Mouse (Mus musculus): ENCODE data around the gene B4gat1. TPM values are rescaled to one million over a fixed set of nuclear protein-coding genes. Genes with fewer than 3 reads are reported as not detected.
A peak's percentile ranks its signal among the peaks of the same experiment; 100 is the strongest.

The B4gat1 gene
- polyA plus RNA-seq, 1 experiment from 2014 or later, result 44.8 TPM

GRCm38 (mm10) chr19:5039301-5040114, 882 bp downstream of the B4gat1 start:
- H3K4me1 ChIP-seq (ENCODE audit: control insufficient read depth, insufficient read depth, low read length), result peaks cover 24% of the 10 kb centered on the region
- H3K4me2 ChIP-seq (replicated peaks; ENCODE audit: low read depth, low read length), result peak overlapping the region; percentile 99
- H3K9ac ChIP-seq (ENCODE audit: low read depth, low read length), result peak overlapping the region; percentile 91
- H3K36me3 ChIP-seq (ENCODE audit: control insufficient read depth, insufficient read depth, low read length), result no peaks in the 10 kb centered on the region
- H3K4me3 ChIP-seq (ENCODE audit: low read length), result peak overlapping the region; percentile 80
- H3K27ac ChIP-seq (ENCODE audit: low read depth, low read length), result peak overlapping the region; percentile 59; the same call in 1 of the 2 replicates
- no peaks in the 10 kb centered on the region for H3K27me3 ChIP-seq (ENCODE audit: control insufficient read depth, insufficient read depth, low read length)
- H3K9me3 ChIP-seq (ENCODE audit: control insufficient read depth, low read length), result no peaks in the 10 kb centered on the region
- WGBS, result 12% methylated on average over 41 of the region's 41 CpGs
- no peak; the same call in 1 of the 2 replicates for ATAC-seq (ENCODE audit: low FRiP score, low TSS enrichment)

DNA sequence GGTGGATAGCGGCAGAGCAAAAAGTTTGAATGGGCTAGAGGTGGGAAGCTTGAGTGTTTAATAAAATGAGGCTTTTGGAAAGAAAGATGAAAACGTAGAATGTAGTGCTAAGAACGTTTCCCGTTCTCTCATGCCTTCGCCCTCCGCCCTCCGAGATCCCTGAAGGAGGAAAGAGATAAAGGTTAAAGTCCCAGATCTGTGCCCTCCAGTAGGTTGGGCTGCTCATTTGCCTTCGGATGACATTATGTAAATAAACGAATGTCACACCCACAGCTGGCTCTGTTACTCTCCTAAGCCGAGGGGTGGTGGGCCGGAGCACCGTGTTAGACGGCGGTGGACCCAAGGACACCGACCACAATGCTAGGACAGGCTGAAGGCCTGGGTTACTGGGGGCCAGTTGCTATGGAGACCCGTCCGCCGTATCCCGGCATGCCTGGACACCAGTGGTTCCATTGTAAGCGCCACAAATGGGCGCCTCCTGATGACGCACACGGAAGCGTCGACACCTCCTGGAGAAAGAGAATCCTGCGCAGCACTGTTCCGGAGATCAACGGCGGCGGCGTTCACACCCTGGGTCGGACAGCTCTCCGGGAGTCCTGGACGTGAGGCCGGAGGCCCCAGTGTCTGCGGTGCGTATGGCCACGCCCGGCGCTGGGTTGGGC, 2.4 kb downstream of the B4gat1 start, which contains the start of gene Brms1:
Gene Brms1 (plus strand): TSS at position 493 of the 662 bp plus-strand sequence.
- Histone ChIP-seq H3K27ac (ENCODE audit: low read depth, low read length) (peak within 1 kb of the TSS; percentile 25; the same call in 1 of the 2 replicates), H3K9ac (ENCODE audit: low read depth, low read length) (peak within 1 kb of the TSS; percentile 75), H3K36me3 (ENCODE audit: control insufficient read depth, insufficient read depth, low read length) (no peaks in the 10 kb centered on the region), H3K4me3 (ENCODE audit: low read length) (peak within 1 kb of the TSS; percentile 80), H3K4me2 (replicated peaks; ENCODE audit: low read depth, low read length) (peak within 1 kb of the TSS; percentile 99), H3K9me3 (ENCODE audit: control insufficient read depth, low read length) (no peaks in the 10 kb centered on the region), H3K4me1 (ENCODE audit: control insufficient read depth, insufficient read depth, low read length) (peaks cover 24% of the 10 kb centered on the region), H3K27me3 (ENCODE audit: control insufficient read depth, insufficient read depth, low read length) (no peaks in the 10 kb centered on the region)
- peak; percentile 72 for ATAC-seq (ENCODE audit: low FRiP score, low TSS enrichment)
- 7% methylated on average over 40 of the region's 40 CpGs for WGBS

DNA sequence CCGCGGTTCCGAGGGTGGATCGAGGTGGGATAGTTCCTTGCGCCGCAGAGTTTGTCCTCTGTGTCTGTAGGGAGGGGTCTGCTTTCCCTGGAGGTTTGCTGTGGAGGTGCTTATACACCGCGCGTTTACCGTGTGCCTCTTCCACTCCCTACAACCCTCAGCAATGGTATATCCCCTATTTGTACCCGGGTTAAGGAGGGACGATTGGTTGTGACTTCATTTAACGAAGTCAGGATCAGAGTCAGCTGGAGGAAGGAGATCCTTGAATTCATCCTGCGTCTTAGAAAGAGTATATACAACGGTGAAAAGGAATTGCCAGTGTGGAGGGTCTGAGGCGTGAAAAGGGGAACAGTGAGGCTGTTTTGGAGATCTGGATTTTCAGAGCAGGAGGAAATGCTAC, 3.0 kb downstream of the B4gat1 start:
- no peaks in the 10 kb centered on the region for H3K27me3 ChIP-seq (ENCODE audit: control insufficient read depth, insufficient read depth, low read length)
- H3K4me2 ChIP-seq (replicated peaks; ENCODE audit: low read depth, low read length), result peak overlapping the region; percentile 99
- peak overlapping the region; percentile 25; the same call in 1 of the 2 replicates for H3K27ac ChIP-seq (ENCODE audit: low read depth, low read length)
- peak overlapping the region; percentile 75 for H3K9ac ChIP-seq (ENCODE audit: low read depth, low read length)
- H3K9me3 ChIP-seq (ENCODE audit: control insufficient read depth, low read length), result no peaks in the 10 kb centered on the region
- H3K4me1 ChIP-seq (ENCODE audit: control insufficient read depth, insufficient read depth, low read length), result peaks cover 24% of the 10 kb centered on the region
- 3% methylated on average over 16 of the region's 16 CpGs for WGBS
- ATAC-seq (ENCODE audit: low FRiP score, low TSS enrichment), result peak; percentile 5; the same call in 1 of the 2 replicates
- H3K36me3 ChIP-seq (ENCODE audit: control insufficient read depth, insufficient read depth, low read length), result peaks cover 5% of the 10 kb centered on the region
- peak overlapping the region; percentile 80 for H3K4me3 ChIP-seq (ENCODE audit: low read length)

GRCm38 (mm10) chr19:5045531-5045930, 6.9 kb downstream of the B4gat1 start:
- 79% methylated on average over 4 of the region's 4 CpGs for WGBS
- no peak for ATAC-seq (ENCODE audit: low FRiP score, low TSS enrichment)
- Histone ChIP-seq H3K27me3 (ENCODE audit: control insufficient read depth, insufficient read depth, low read length) (no peaks in the 10 kb centered on the region), H3K9ac (ENCODE audit: low read depth, low read length) (no peak overlapping the region), H3K36me3 (ENCODE audit: control insufficient read depth, insufficient read depth, low read length) (peaks cover 23% of the 10 kb centered on the region), H3K4me2 (replicated peaks; ENCODE audit: low read depth, low read length) (no peak overlapping the region), H3K27ac (ENCODE audit: low read depth, low read length) (no peak overlapping the region), H3K9me3 (ENCODE audit: control insufficient read depth, low read length) (no peaks in the 10 kb centered on the region), H3K4me3 (ENCODE audit: low read length) (no peak overlapping the region), H3K4me1 (ENCODE audit: control insufficient read depth, insufficient read depth, low read length) (peaks cover 15% of the 10 kb centered on the region)

- Histone ChIP-seq H3K27me3 (ENCODE audit: control insufficient read depth, insufficient read depth, low read length) (peaks cover 21% of the 10 kb centered on the region), H3K27ac (ENCODE audit: low read depth, low read length) (no peak overlapping the region), H3K9ac (ENCODE audit: low read depth, low read length) (no peak overlapping the region), H3K4me3 (ENCODE audit: low read length) (no peak overlapping the region), H3K9me3 (ENCODE audit: control insufficient read depth, low read length) (no peaks in the 10 kb centered on the region), H3K36me3 (ENCODE audit: control insufficient read depth, insufficient read depth, low read length) (peaks cover 23% of the 10 kb centered on the region), H3K4me2 (replicated peaks; ENCODE audit: low read depth, low read length) (no peak overlapping the region), H3K4me1 (ENCODE audit: control insufficient read depth, insufficient read depth, low read length) (peaks cover 25% of the 10 kb centered on the region)
- no peak for ATAC-seq (ENCODE audit: low FRiP score, low TSS enrichment)
- WGBS, result 89% methylated on average over 14 of the region's 14 CpGs
Measured at GRCm38 (mm10) chr19:5048138-5049056, 9.8 kb downstream of the B4gat1 start.

- no peak overlapping the region for H3K4me2 ChIP-seq (replicated peaks; ENCODE audit: low read depth, low read length)
- H3K4me1 ChIP-seq (ENCODE audit: control insufficient read depth, insufficient read depth, low read length), result peaks cover 25% of the 10 kb centered on the region
- no peaks in the 10 kb centered on the region for H3K9me3 ChIP-seq (ENCODE audit: control insufficient read depth, low read length)
- no peak for ATAC-seq (ENCODE audit: low FRiP score, low TSS enrichment)
- peaks cover 23% of the 10 kb centered on the region for H3K36me3 ChIP-seq (ENCODE audit: control insufficient read depth, insufficient read depth, low read length)
- no peak overlapping the region for H3K4me3 ChIP-seq (ENCODE audit: low read length)
- WGBS, result 85% methylated on average over 6 of the region's 6 CpGs
- H3K27me3 ChIP-seq (ENCODE audit: control insufficient read depth, insufficient read depth, low read length), result peaks cover 25% of the 10 kb centered on the region
- H3K27ac ChIP-seq (ENCODE audit: low read depth, low read length), result no peak overlapping the region
- no peak overlapping the region for H3K9ac ChIP-seq (ENCODE audit: low read depth, low read length)
Measured at GRCm38 (mm10) chr19:5049325-5049724, 10.7 kb downstream of the B4gat1 start.

- peak within 1 kb of the TSS; percentile 44; the same call in 1 of the 2 replicates for H3K9ac ChIP-seq (ENCODE audit: low read depth, low read length)
- H3K27ac ChIP-seq (ENCODE audit: low read depth, low read length), result no peak within 1 kb of the TSS
- H3K4me1 ChIP-seq (ENCODE audit: control insufficient read depth, insufficient read depth, low read length), result peaks cover 25% of the 10 kb centered on the region
- peak; percentile 38 for ATAC-seq (ENCODE audit: low FRiP score, low TSS enrichment)
- WGBS, result 13% methylated on average over 14 of the region's 14 CpGs
- peaks cover 25% of the 10 kb centered on the region for H3K27me3 ChIP-seq (ENCODE audit: control insufficient read depth, insufficient read depth, low read length)
- H3K4me3 ChIP-seq (ENCODE audit: low read length), result peak within 1 kb of the TSS; percentile 29; the same call in 1 of the 2 replicates
- H3K4me2 ChIP-seq (replicated peaks; ENCODE audit: low read depth, low read length), result peak within 1 kb of the TSS; percentile 36
- peaks cover 23% of the 10 kb centered on the region for H3K36me3 ChIP-seq (ENCODE audit: control insufficient read depth, insufficient read depth, low read length)
- H3K9me3 ChIP-seq (ENCODE audit: control insufficient read depth, low read length), result no peaks in the 10 kb centered on the region
Measured at GRCm38 (mm10) chr19:5050047-5050905, 11.7 kb downstream of the B4gat1 start, which contains the start of gene Rin1. Rin1 (plus strand) TSS chr19:5050481.

Data from kidney, embryonic 14.5 days (tissue).